Mouse (Mus musculus) bone marrow, adult 2 months (tissue): ENCODE measurements around the gene Lrmda. TPM values are rescaled to one million over a fixed set of nuclear protein-coding genes. Genes with fewer than 3 reads are reported as not detected.

Experiments used
- H3K27ac ChIP-seq: fragments of 200-500 bp; 2 replicates; pipeline ENCODE4 v1.5.1; 2012; ENCODE audit warnings: low read depth, mild to moderate bottlenecking, control low read depth, inconsistent platforms, low read length; ENCODE audit not compliant: control insufficient read depth, poor library complexity, insufficient read depth
- H3K4me1 ChIP-seq: fragments of 200-500 bp; 2 replicates; pipeline ENCODE4 v1.6.1; 2011; ENCODE audit warnings: low read length; ENCODE audit not compliant: control insufficient read depth, insufficient read depth
- H3K4me3 ChIP-seq: fragments of 200-500 bp; replicated peaks from 2 replicates; pipeline ENCODE3; 2011; ENCODE audit warnings: mild to moderate bottlenecking, low read depth, low read length, control low read depth; ENCODE audit not compliant: control insufficient read depth
- CTCF ChIP-seq: fragments of 200-500 bp; IDR thresholded peaks from 2 replicates; pipeline ENCODE4 v1.5.1; 2011; ENCODE audit warnings: low read length, control low read depth; ENCODE audit not compliant: control insufficient read depth, insufficient read depth
- POLR2A ChIP-seq: fragments of 200-500 bp; IDR thresholded peaks from 2 replicates; pipeline ENCODE4 v1.6.1; 2011; ENCODE audit warnings: low read depth, mild to moderate bottlenecking, control low read depth, low read length, borderline replicate concordance; ENCODE audit not compliant: control insufficient read depth
- WGBS: fragments of 180-500 bp; shearing (Covaris S2); methylation state at CpG from one replicate; pipeline ENCODE4 v1.1.7; 2018; 5-methylcytosine and 5-hydroxymethylcytosine counted together
- polyA plus RNA-seq: library from polyadenylated mRNA; stranded (reverse); fragments of >200 nt; gene quantifications from 2 replicates; pipeline ENCODE4 v1.2.4, GENCODE M21; 2011; ENCODE audit warnings: low replicate concordance; ENCODE audit not compliant: missing spikeins, insufficient read depth, insufficient read length

The Lrmda gene
- polyA plus RNA-seq, 1 experiment = 3.8 TPM

DNA sequence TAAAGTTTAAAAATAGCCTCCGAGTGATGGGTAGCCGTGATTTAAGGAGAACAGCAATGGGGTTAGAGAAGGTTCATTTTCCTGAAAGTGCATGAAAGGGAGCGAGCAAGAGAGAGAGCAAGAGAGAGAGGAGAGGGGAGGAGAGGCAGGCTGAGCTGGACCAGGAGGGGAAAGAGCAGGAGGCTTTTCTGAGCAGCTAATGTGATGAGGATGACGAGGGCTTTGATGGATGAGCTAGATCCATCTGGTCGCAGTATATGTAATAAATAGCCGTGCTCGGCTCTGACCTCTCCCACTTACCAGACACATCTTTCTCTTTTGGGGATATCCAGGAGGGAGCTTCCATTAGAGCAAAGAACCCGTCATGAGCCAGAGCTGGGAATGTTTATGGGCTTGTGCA, 475.8 kb downstream of the Lrmda start:
- no peak for TF ChIP-seq CTCF
- no peak for TF ChIP-seq POLR2A
- Histone ChIP-seq H3K4me1 (no peaks in the 10 kb centered on the region), H3K4me3 (no peak overlapping the region), H3K27ac (no peak overlapping the region)
- WGBS = 82% methylated on average over 8 of the region's 8 CpGs

- H3K4me1 ChIP-seq = no peaks in the 10 kb centered on the region
- H3K4me3 ChIP-seq = no peak overlapping the region
- WGBS = 73% methylated on average over 4 of the region's 4 CpGs
- H3K27ac ChIP-seq = no peak overlapping the region
- TF ChIP-seq POLR2A (no peak), CTCF (no peak)
Measured at GRCm38 (mm10) chr14:22497636-22498131, 478.2 kb downstream of the Lrmda start.

DNA sequence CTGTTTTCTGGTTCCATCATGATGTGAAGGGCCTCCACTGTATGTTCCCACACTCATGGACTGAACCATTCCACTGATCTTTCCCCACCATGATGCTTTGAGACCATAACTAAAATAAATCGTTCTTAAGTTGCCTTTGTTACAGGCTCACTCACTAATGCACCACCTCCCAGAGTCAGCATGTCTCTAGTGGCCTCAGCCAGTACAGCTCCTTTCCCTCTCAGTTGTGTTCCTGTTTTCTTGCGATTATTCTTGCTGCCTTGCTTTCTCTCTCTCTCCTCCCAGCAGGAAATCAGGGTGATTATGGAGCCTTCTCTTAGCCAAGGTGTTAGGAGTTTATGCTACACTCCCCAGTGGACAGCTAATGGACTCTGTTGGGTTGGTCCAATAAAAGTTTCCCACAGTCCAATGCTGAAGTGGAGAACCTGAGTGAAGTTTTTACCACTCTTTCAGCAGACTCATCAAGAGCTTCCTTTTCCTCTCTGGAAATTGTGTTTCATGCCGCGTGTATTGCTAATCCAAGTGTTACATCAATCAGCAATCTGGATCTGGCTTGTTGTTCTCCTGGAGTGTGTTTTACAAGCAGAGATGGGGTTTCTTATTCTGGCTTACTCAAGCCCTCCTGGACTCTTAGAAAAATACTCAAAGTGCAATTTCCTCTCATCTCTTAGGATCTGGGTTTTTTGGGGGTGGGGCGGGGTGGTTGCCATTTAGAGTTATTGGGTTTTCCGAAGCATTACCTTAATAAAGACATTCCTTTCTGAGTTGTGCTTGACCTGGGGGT, 490.4 kb downstream of the Lrmda start:
- Histone ChIP-seq H3K4me3 (no peak overlapping the region), H3K4me1 (no peaks in the 10 kb centered on the region), H3K27ac (no peak overlapping the region)
- whole genome bisulfite sequencing = 59% methylated on average over 6 of the region's 6 CpGs
- no peak for TF ChIP-seq POLR2A
- TF ChIP-seq CTCF = no peak

GRCm38 (mm10) chr14:22510531-22510785, 490.9 kb downstream of the Lrmda start:
- Histone ChIP-seq H3K4me1 (no peaks in the 10 kb centered on the region), H3K27ac (no peak overlapping the region), H3K4me3 (no peak overlapping the region)
- TF ChIP-seq CTCF (no peak), POLR2A (no peak)

DNA sequence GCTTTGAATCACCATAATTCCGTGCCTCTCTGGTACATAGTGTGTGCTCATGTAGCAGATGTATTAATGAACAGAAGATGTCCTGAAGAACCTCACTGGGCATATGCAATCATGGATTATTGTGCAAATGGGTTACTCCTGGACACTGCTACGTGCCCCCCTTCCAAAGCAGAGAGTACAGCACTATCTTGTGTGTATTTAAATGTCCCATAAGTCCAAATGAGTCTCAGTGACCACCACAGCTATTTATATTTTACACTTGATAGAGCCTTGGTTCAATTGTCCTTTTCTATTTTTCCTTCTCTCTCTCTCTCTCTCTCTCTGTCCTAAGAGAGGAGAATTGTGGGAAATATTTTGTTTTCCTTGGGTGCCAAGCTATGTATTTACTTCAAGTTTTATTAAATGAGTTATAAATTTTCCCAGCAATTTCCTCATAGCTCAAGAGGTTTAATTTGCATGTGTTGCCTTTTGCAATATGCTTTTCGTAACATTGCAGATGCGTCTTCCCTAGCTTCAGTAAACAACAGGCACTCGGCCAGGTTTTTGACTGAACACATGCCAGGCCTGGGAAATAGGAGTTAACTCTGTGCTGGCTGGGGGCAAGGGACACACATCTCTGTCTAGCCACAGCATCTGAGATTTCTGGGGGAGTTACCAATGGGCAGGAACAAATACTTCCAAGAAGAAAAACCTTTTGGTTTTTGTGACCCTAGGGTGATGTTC, 495.0 kb downstream of the Lrmda start:
- no peak overlapping the region for H3K27ac ChIP-seq
- WGBS = 70% methylated on average over 5 of the region's 5 CpGs
- no peak overlapping the region for H3K4me3 ChIP-seq
- H3K4me1 ChIP-seq = no peaks in the 10 kb centered on the region
- no peak for TF ChIP-seq CTCF
- TF ChIP-seq POLR2A = no peak

- 77% methylated on average over 3 of the region's 3 CpGs for WGBS
- H3K4me3 ChIP-seq = no peak overlapping the region
- no peak overlapping the region for H3K27ac ChIP-seq
- H3K4me1 ChIP-seq = no peaks in the 10 kb centered on the region
- no peak for TF ChIP-seq POLR2A
- TF ChIP-seq CTCF = no peak
Measured at GRCm38 (mm10) chr14:22530706-22531105, 511.2 kb downstream of the Lrmda start.

- WGBS = 62% methylated on average over 3 of the region's 3 CpGs
- TF ChIP-seq CTCF = no peak
- TF ChIP-seq POLR2A = no peak
- H3K4me1 ChIP-seq = no peaks in the 10 kb centered on the region
- H3K4me3 ChIP-seq = no peak overlapping the region
- H3K27ac ChIP-seq = no peak overlapping the region
Measured at GRCm38 (mm10) chr14:22533501-22533900, 514.0 kb downstream of the Lrmda start.

DNA sequence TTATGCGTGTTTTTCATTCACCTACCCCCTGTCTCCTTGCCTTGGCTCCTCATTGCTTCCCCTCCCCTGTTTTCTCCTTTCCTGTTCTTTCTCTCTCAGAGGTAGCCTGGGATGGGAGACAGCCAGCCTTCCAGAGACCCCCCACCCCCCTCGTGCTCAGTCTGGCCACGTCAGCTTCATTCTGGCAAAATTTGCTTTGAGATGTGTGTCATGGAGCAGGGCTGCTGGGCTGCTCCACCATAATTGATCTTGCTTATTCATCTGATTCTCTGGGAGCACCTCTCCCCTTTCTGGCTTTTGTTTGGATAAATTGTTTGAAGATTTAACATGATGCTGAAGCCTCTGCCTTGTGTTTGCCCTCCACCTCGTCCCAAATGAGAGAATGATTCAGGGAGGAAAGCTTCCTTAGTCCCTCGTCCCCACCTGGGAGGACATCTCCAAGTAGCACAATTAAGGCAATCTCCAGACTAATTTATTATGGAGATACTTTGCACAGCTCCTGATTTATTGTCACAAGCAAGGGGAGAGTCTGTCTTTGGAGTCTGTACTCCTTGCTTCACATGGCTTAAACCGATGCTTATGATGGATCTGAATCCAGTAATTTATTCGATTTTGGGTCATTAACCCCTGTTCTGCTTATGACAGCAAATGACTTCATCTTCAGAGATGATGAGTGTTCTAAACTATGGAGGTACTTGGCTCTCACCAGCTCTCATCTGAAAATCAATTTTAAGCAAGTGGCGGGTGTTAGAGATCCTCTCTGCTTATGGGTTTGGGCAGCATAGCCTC, 526.6 kb downstream of the Lrmda start:
- Histone ChIP-seq H3K27ac (no peak overlapping the region), H3K4me1 (no peaks in the 10 kb centered on the region), H3K4me3 (no peak overlapping the region)
- WGBS = 72% methylated on average over 8 of the region's 8 CpGs
- TF ChIP-seq POLR2A = no peak
- no peak for TF ChIP-seq CTCF
